Comparison of ENCODE assay signal across 17 mouse cellular contexts in the genomic region with DNA sequence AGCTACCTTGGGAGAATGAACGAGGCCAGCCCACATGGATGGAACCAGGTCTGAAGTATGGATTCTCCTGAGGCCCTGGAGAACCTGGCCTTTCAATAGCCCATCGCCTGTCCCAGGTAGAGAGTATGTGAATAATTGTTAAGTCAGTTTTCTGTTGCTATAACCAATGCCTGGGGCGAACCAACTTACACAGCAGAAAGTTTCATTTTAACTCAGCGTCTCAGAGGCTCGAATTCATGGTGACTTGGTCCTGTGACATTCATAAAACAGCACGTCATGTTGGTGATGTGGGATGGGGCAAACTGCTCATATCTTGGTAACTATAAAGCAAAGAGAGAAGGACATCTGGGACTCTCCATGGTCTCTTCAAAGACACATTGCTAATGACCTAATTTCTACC. TPM values are rescaled to one million over a fixed set of nuclear protein-coding genes. Genes with fewer than 3 reads are reported as not detected.
DNase-seq lines count a peak whose midpoint lies in the region; ATAC-seq and TF ChIP-seq lines count a peak whose summit lies in the region.
"Had no signal": no experiment of that assay in that cellular context is flagged by ENCODE, and none has a peak within 500 bp of the region (broad histone marks: within the 10 kb centered on the region; RNA-seq: fewer than 3 reads in every experiment).

No protein-coding gene starts in this region.

- H3K9ac ChIP-seq in midbrain, embryonic 15.5 days: no peak overlapping the region
- no peak overlapping the region for H3K9ac ChIP-seq in CH12.LX (ENCODE audit: insufficient read depth, low read depth)

- no peak for ATAC-seq in midbrain, embryonic 15.5 days (replicated peaks)
- ATAC-seq: activated CD4-positive, CD25-positive, alpha-beta regulatory T cell, adult 4 months; CD4-positive, CD25-positive, alpha-beta regulatory T cell, adult 4 months; Patski had no signal

- H3K79me2 ChIP-seq in CH12.LX (replicated peaks; ENCODE audit: control insufficient read depth, extremely low read depth, insufficient read depth, poor library complexity, severe bottlenecking): no peaks in the 10 kb centered on the region

- peak; percentile 62 for TF ChIP-seq EP300 in CH12.LX (IDR thresholded peaks at IDR 0.05; ENCODE audit: low read length)

- H3K4me1 ChIP-seq in heart, embryonic 10.5 days: peaks cover 61% of the 10 kb centered on the region
- peaks cover 39% of the 10 kb centered on the region for H3K4me1 ChIP-seq in midbrain, embryonic 10.5 days
- no peaks in the 10 kb centered on the region; the same call in 1 of the 2 replicates for H3K4me1 ChIP-seq in midbrain, embryonic 15.5 days
- H3K4me1 ChIP-seq in CH12.LX (ENCODE audit: control insufficient read depth in 1 of 2, insufficient read depth in 2 of 2): peaks cover 17 to 60% of the 10 kb centered on the region in 2 experiments

- H3K4me2 ChIP-seq in midbrain, embryonic 15.5 days: no peak overlapping the region
- H3K4me2 ChIP-seq in CH12.LX (ENCODE audit: insufficient read depth, low read depth, poor library complexity, severe bottlenecking): no peak overlapping the region

- no peak for TF ChIP-seq CTCF in CH12.LX (conservative IDR thresholded peaks at IDR 0.05 in 1 of 2, IDR thresholded peaks at IDR 0.05 in 1 of 2; ENCODE audit: low read depth in 2 of 2, low read length in 2 of 2)

- dilution Hi-C loops in CH12.LX (cut with MboI; ENCODE audit: extremely low pct_ligation_motif_present, extremely low pct_unique_long_range_greater_than_20kb, low sequenced_read_pairs): no loop called here

- no peaks in the 10 kb centered on the region for H3K36me3 ChIP-seq in heart, embryonic 10.5 days
- no peaks in the 10 kb centered on the region for H3K36me3 ChIP-seq in midbrain, embryonic 10.5 days
- no peaks in the 10 kb centered on the region for H3K36me3 ChIP-seq in midbrain, embryonic 15.5 days (replicated peaks)
- no peaks in the 10 kb centered on the region for H3K36me3 ChIP-seq in CH12.LX (replicated peaks in 1 of 2; ENCODE audit: control insufficient read depth in 1 of 2, insufficient read depth in 1 of 2, low read length in 1 of 2)
- H3K36me3 ChIP-seq: G1E had no signal

- no peak for TF ChIP-seq POLR2A in CH12.LX (IDR thresholded peaks at IDR 0.05; ENCODE audit: low read depth, low read length)

- H3K9me3 ChIP-seq in heart, embryonic 10.5 days: no peaks in the 10 kb centered on the region
- H3K9me3 ChIP-seq in midbrain, embryonic 10.5 days (replicated peaks): no peaks in the 10 kb centered on the region
- no peaks in the 10 kb centered on the region for H3K9me3 ChIP-seq in midbrain, embryonic 15.5 days
- H3K9me3 ChIP-seq in CH12.LX (replicated peaks; ENCODE audit: low read length): no peaks in the 10 kb centered on the region

- H3K27ac ChIP-seq in heart, embryonic 10.5 days: peak overlapping the region; percentile 24; the same call in 1 of the 2 replicates
- 0 out of 2 replicates have a peak overlapping the region, but pooled peaks have one; percentile 33 for H3K27ac ChIP-seq in midbrain, embryonic 10.5 days (replicated peaks)
- H3K27ac ChIP-seq in midbrain, embryonic 15.5 days: no peak overlapping the region
- no peak overlapping the region for H3K27ac ChIP-seq in CH12.LX (ENCODE audit: insufficient read depth, low read depth)

- DNase-seq in heart, embryonic 10.5 days (ENCODE audit: low spot score): no peak
- no peak for DNase-seq in heart, postnatal 4 days
- no peak for DNase-seq in midbrain, embryonic 10.5 days (ENCODE audit: low spot score)
- peak; percentile 49 for DNase-seq in CH12.LX (ENCODE audit: extremely low read depth)
- DNase-seq in natural killer cell, adult 2 months (ENCODE audit: low spot score in 2 of 2): no peak
- DNase-seq: adrenal gland, postnatal 10 days; adrenal gland, postnatal 25 days; B cell, adult 2 months; cerebellum, adult 11 months; cerebellum, adult 11-12 months; cerebellum, adult 18-20 months; cerebellum, adult 2 months had no signal

- H3K4me3 ChIP-seq in heart, embryonic 10.5 days: no peak overlapping the region
- no peak overlapping the region for H3K4me3 ChIP-seq in midbrain, embryonic 10.5 days
- no peak overlapping the region for H3K4me3 ChIP-seq in midbrain, embryonic 15.5 days
- no peak overlapping the region for H3K4me3 ChIP-seq in CH12.LX (replicated peaks in 1 of 3; ENCODE audit: low read depth in 2 of 3, low read length in 2 of 3, poor library complexity in 1 of 3)

- no peaks in the 10 kb centered on the region for H3K27me3 ChIP-seq in heart, embryonic 10.5 days (ENCODE audit: insufficient read depth, poor library complexity, severe bottlenecking)
- H3K27me3 ChIP-seq in midbrain, embryonic 10.5 days (ENCODE audit: low read depth, poor library complexity, severe bottlenecking): peaks cover 10% of the 10 kb centered on the region
- H3K27me3 ChIP-seq in midbrain, embryonic 15.5 days (replicated peaks): no peaks in the 10 kb centered on the region
- no peaks in the 10 kb centered on the region for H3K27me3 ChIP-seq in CH12.LX (replicated peaks)
- H3K27me3 ChIP-seq: Patski had no signal

- TF ChIP-seq RAD21 in CH12.LX (IDR thresholded peaks at IDR 0.05; ENCODE audit: low read depth, low read length): no peak

- WGBS in heart, embryonic 10.5 days: 91% methylated on average over 6 of the region's 6 CpGs
- WGBS in midbrain, embryonic 10.5 days: 93% methylated on average over 6 of the region's 6 CpGs
- 95% methylated on average over 6 of the region's 6 CpGs for WGBS in midbrain, embryonic 15.5 days

- in situ Hi-C loops in CH12.LX (cut with MboI; ENCODE audit: low pct_ligation_motif_present, low pct_unique_long_range_greater_than_20kb, low sequenced_read_pairs): no loop called here

TF ChIP-seq in CH12.LX, 34 proteins besides CTCF, POLR2A, EP300 and RAD21:
- TF ChIP-seq TCF12 (IDR thresholded peaks at IDR 0.05; ENCODE audit: low read depth, low read length) (no peak), SMC3 (IDR thresholded peaks at IDR 0.05; ENCODE audit: low read depth, low read length) (no peak), TBP (conservative IDR thresholded peaks at IDR 0.05; ENCODE audit: low read depth, low read length) (no peak), PAX5 (IDR thresholded peaks at IDR 0.05; ENCODE audit: low read length) (no peak), MAFK (IDR thresholded peaks at IDR 0.05; ENCODE audit: insufficient replicate concordance, low read length) (0 out of 2 replicates have a peak, but pooled peaks have one; percentile 19), BHLHE40 (IDR thresholded peaks at IDR 0.05; ENCODE audit: low read depth, low read length) (peak; percentile 36; the same call in 1 of the 2 replicates), JUND (conservative IDR thresholded peaks at IDR 0.05; ENCODE audit: low read depth, low read length) (peak; percentile 71), IRF4 (IDR thresholded peaks at IDR 0.05; ENCODE audit: low read depth, low read length) (peak; percentile 70), JUN (IDR thresholded peaks at IDR 0.05; ENCODE audit: insufficient read depth, low read depth, low read length) (peak; percentile 50)
TF ChIP-seq in CH12.LX: peak in this region for 5.

RNA-seq across cellular contexts. Expression of a gene that starts 52.4 kb away (rescaled TPM):
- polyA plus RNA-seq in heart, embryonic 10.5 days (2016; fragmentation: Nextera tagmentation; extraction: Ambion mirVana): 38.1 and 45.8 TPM in 2 replicates
- total RNA-seq in heart, postnatal 4 days (2021): 10 to 100 TPM; 67.0 to 78.5 TPM
- 42.2 and 55.8 TPM in 2 replicates for polyA plus RNA-seq in midbrain, embryonic 10.5 days (2016; fragmentation: Nextera tagmentation; extraction: Ambion mirVana)
- 77.3 and 78.8 TPM in 2 replicates for polyA plus RNA-seq in midbrain, embryonic 15.5 days (2015; fragmentation: Nextera tagmentation; extraction: Ambion mirVana)
- total RNA-seq in CH12.LX (2012; rRNA removed): 9.6 and 11.1 TPM in 2 replicates
- 2.0 and 3.7 TPM in 2 replicates for total RNA-seq in CH12.LX (2014; rRNA removed)
- 31.9 and 45.8 TPM in 2 replicates for polyA plus RNA-seq in CH12.LX (2012; ENCODE audit: insufficient read length, low read depth)

Comparison
In these comparisons a context has a peak if more than half of its experiments do, and no peak if none do; other contexts are left out.
1. H3K27ac ChIP-seq: peak in heart, embryonic 10.5 days (single experiment) and midbrain, embryonic 10.5 days (single experiment); none in midbrain, embryonic 15.5 days (single experiment) and CH12.LX (single experiment).